Comparison of ENCODE assay signal across 8 mouse cellular contexts in genomic region chr1:180215044-180215443, GRCm38 (mm10). TPM values are rescaled to one million over a fixed set of nuclear protein-coding genes. Genes with fewer than 3 reads are reported as not detected.
DNase-seq lines count a peak whose midpoint lies in the region; ATAC-seq lines count a peak whose summit lies in the region.

No protein-coding gene starts in this region.

- H3K4me3 ChIP-seq in stomach, embryonic 14.5 days (ENCODE audit: low read depth, low read length) = no peak overlapping the region

- peak; percentile 94 for ATAC-seq in monocyte, adult 5-6 weeks (replicated peaks; ENCODE audit: insufficient number of reproducible peaks, low FRiP score, low TSS enrichment, poor library complexity, severe bottlenecking)
- peak; percentile 87 for ATAC-seq in stomach, embryonic 14.5 days (ENCODE audit: insufficient number of reproducible peaks, insufficient read depth, low FRiP score, low read depth)

- no peaks in the 10 kb centered on the region for H3K36me3 ChIP-seq in stomach, embryonic 14.5 days (ENCODE audit: control insufficient read depth, insufficient read depth, low read length)

- H3K4me1 ChIP-seq in stomach, embryonic 14.5 days (ENCODE audit: control insufficient read depth, insufficient read depth, low read length) = no peaks in the 10 kb centered on the region

- no peaks in the 10 kb centered on the region for H3K27me3 ChIP-seq in stomach, embryonic 14.5 days (ENCODE audit: control insufficient read depth, insufficient read depth, low read length)

- DNase-seq in 416B (ENCODE audit: low read depth) = peak; percentile 77
- peak; percentile 80 for DNase-seq in adrenal gland, adult 2 months
- DNase-seq in embryo, embryonic 11.5 days (ENCODE audit: low read depth, low spot score) = peak; percentile 50
- DNase-seq in heart, adult 18-20 months = peak; percentile 74 to 78
- DNase-seq in kidney, adult 8-10 months = peak; percentile 65 to 76
- peak; percentile 59 for DNase-seq in liver

- H3K27ac ChIP-seq in stomach, embryonic 14.5 days (ENCODE audit: low read length) = no peak overlapping the region

- no peaks in the 10 kb centered on the region for H3K9me3 ChIP-seq in stomach, embryonic 14.5 days (ENCODE audit: control insufficient read depth, low read depth, low read length)

- no peak overlapping the region for H3K9ac ChIP-seq in stomach, embryonic 14.5 days (replicated peaks; ENCODE audit: low read depth, low read length)

- WGBS in stomach, embryonic 14.5 days = 18% methylated on average over 4 of the region's 4 CpGs

- H3K4me2 ChIP-seq in stomach, embryonic 14.5 days (replicated peaks; ENCODE audit: low read depth, low read length) = no peak overlapping the region

RNA-seq across cellular contexts. Expression of gene Coq8a, which starts 15.6 kb away (rescaled TPM):
- 100 to 1,000 TPM; 290 to 315 TPM for total RNA-seq in adrenal gland, adult 2 months (2021)
- 141 and 188 TPM in 2 replicates for polyA plus RNA-seq in adrenal gland, adult 2 months (2012; rRNA removed)
- 1,000 to 10,000 TPM in 1 of 2 experiments, 100 to 1,000 TPM in 1; 974 to 1,043 TPM for total RNA-seq in heart, adult 18-20 months (2021)
- total RNA-seq in monocyte, adult 5-6 weeks (2017) = 7.4 to 10.1 TPM (median 9.0 TPM) in 3 replicates
- polyA plus RNA-seq in stomach, embryonic 14.5 days (2014; fragmentation: Nextera tagmentation; extraction: Ambion mirVana) = 13.3 and 17.1 TPM in 2 replicates

RNA-seq across cellular contexts. Expression of gene Psen2, which starts 48.2 kb away (rescaled TPM):
- 10 to 100 TPM; 32.4 to 33.5 TPM for total RNA-seq in adrenal gland, adult 2 months (2021)
- 60.5 and 75.3 TPM in 2 replicates for polyA plus RNA-seq in adrenal gland, adult 2 months (2012; rRNA removed)
- 10 to 100 TPM; 12.1 to 16.3 TPM for total RNA-seq in heart, adult 18-20 months (2021)
- total RNA-seq in monocyte, adult 5-6 weeks (2017) = 30.1 to 38.0 TPM (median 30.6 TPM) in 3 replicates
- polyA plus RNA-seq in stomach, embryonic 14.5 days (2014; fragmentation: Nextera tagmentation; extraction: Ambion mirVana) = 13.5 and 17.4 TPM in 2 replicates

Comparison
In these comparisons a context has a peak if more than half of its experiments do, and no peak if none do; other contexts are left out.
1. RNA of gene Coq8a, which starts 15.6 kb away (total RNA-seq): 974 to 1,043 TPM in heart, adult 18-20 months and 290 to 315 TPM in adrenal gland, adult 2 months; 7.4 to 10.1 TPM in monocyte, adult 5-6 weeks; every median in the first group is over 10 times any median in the second.
2. Peak in every context shown above with its lines, with median percentiles within 50 percentile points of each other: DNase-seq.